In the genomic region with DNA sequence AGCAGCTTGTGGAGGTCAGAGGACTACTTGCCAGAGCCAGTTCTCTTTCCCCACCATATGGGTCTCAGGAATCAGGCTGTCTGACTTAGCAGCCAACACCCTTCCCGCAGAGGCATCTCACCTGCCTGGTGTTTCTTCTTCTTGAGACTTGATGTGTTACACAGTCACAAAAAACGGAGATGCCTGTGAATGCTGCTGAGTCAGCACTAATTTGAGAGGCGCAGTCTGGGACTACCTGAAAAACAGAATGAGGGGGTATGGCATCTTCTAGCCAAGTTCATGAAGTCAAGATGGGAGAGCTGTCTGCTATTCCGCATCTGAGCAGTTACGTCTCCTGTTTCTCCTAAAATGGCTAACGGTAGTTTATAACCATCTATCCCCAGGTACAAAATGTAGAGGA, we compare ENCODE assay signal across 24 mouse cellular contexts.
"Had no signal": no experiment of that assay in that cellular context is flagged by ENCODE, and none has a peak within 500 bp of the region (broad histone marks: within the 10 kb centered on the region; RNA-seq: fewer than 3 reads in every experiment).

No protein-coding gene starts in this region.

- H3K4me3 ChIP-seq: gastrocnemius, adult 2 months; heart, embryonic 10.5 days; heart, embryonic 12.5 days; hindbrain, embryonic 13.5 days; hindbrain, embryonic 15.5 days; kidney, embryonic 15.5 days; limb, embryonic 13.5 days; limb, embryonic 15.5 days; liver, embryonic 12.5 days had no signal

- H3K27ac ChIP-seq: gastrocnemius, adult 2 months; heart, embryonic 10.5 days; hindbrain, embryonic 13.5 days; hindbrain, embryonic 15.5 days; hindbrain, postnatal 0 days; kidney, embryonic 15.5 days; kidney, postnatal 0 days; limb, embryonic 13.5 days; limb, embryonic 15.5 days; liver, embryonic 12.5 days; liver, embryonic 14.5 days had no signal

- H3K36me3 ChIP-seq: heart, embryonic 10.5 days; heart, embryonic 12.5 days; hindbrain, embryonic 13.5 days; hindbrain, embryonic 15.5 days; kidney, embryonic 15.5 days; limb, embryonic 13.5 days; limb, embryonic 15.5 days; liver, embryonic 12.5 days had no signal

- DNase-seq: gastrocnemius, adult 2 months; gastrocnemius, postnatal 10 days; gastrocnemius, postnatal 25 days; heart, adult 18-20 months; heart, postnatal 10 days; kidney, adult 11 months; kidney, adult 2 months; kidney, adult 9 months; kidney, postnatal 14 days; kidney, postnatal 36 days; layer of hippocampus, adult 9-11 months; layer of hippocampus, postnatal 36 days; left cerebral cortex, postnatal 4 days had no signal

- H3K9me3 ChIP-seq: heart, embryonic 10.5 days; heart, embryonic 12.5 days; hindbrain, embryonic 13.5 days; hindbrain, embryonic 15.5 days; kidney, embryonic 15.5 days; limb, embryonic 13.5 days; limb, embryonic 15.5 days; liver, embryonic 12.5 days had no signal

- H3K9ac ChIP-seq: heart, embryonic 12.5 days; hindbrain, embryonic 13.5 days; hindbrain, embryonic 15.5 days; kidney, embryonic 15.5 days; limb, embryonic 13.5 days; limb, embryonic 15.5 days; liver, embryonic 12.5 days; liver, embryonic 14.5 days had no signal
